Mouse (Mus musculus): ENCODE measurements around the gene Mcts1. TPM values are rescaled to one million over a fixed set of nuclear protein-coding genes. Genes with fewer than 3 reads are reported as not detected.

Mcts1 gene
- total RNA-seq, 2 experiments from 2014 or later = 42.7 to 52.7 TPM

DNA sequence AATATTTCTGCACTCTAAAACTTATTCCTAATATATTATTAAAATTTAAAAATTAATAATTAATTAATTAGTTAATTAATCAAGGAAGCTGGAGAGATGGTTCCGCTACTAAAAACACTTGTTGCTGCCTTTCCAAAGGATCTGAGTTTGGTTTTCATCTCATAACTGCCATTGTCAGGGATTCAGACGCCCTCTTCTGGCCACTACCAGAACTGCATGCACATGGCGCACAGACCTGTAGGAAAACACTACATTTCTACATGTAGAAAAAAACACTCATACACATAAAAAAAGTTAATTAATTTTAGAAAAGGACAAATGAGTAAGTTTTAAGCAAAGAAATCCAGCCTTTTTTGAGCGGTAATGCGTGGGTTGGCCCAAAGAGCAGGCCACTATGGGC is 54.3 kb downstream of the Mcts1 start:
- DNase-seq = no peak

GRCm38 (mm10) chrX:38656206-38656883 is 56.0 kb downstream of the Mcts1 start:
- DNase-seq = no peak

Other genes starting within 250 kb of the Mcts1 start
- 10 to 100 TPM; 92.1 to 97.4 TPM for gene Lamp2, start 144.1 kb upstream of the Mcts1 start, total RNA-seq (2021)
- 10 to 100 TPM; 12.8 to 16.3 TPM for gene Cul4b, start 24.4 kb upstream of the Mcts1 start, total RNA-seq (2021)
- gene C1galt1c1, start 34.5 kb downstream of the Mcts1 start, total RNA-seq (2021) = 10 to 100 TPM; 10.7 to 12.1 TPM
- not detected for gene 6030498E09Rik, start 172.1 kb downstream of the Mcts1 start, total RNA-seq (2021)